Mouse (Mus musculus) brain, embryonic 14.5 days (tissue): Measurements from ENCODE around the gene Amz2.

Experiments used
- CTCF ChIP-seq: fragments of 200-500 bp; IDR thresholded peaks from 2 replicates; pipeline ENCODE4 v1.5.1; 2012; ENCODE audit warnings: inconsistent platforms, mild to moderate bottlenecking, moderate library complexity, borderline replicate concordance; ENCODE audit not compliant: insufficient read depth, insufficient read length; ENCODE audit errors: extremely low read depth
- POLR2A ChIP-seq: fragments of 200-500 bp; IDR thresholded peaks from 2 replicates; pipeline ENCODE4 v1.6.1; 2012; ENCODE audit warnings: mild to moderate bottlenecking, inconsistent platforms, borderline replicate concordance; ENCODE audit not compliant: poor library complexity, insufficient read depth, insufficient read length, severe bottlenecking; ENCODE audit errors: extremely low read depth

DNA sequence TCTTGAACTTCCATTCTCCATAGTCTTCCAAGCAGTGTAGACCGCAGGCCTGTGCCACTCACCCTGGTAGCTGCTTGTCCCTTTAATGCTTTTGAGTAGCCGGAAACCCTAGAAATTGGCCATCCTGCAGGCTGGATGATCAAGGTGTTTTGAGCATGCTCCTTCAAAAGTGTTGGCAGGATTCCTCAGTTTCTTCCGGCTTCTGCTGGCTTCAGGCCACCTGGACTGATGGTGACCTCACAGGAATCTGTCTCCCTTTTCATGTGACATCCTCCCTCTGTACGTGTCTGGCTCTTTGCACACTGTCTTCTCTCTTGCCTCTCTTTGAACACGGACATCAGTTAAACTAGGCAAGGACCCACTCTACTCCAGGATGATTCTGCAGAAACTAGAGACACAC, 74.5 kb downstream of the Amz2 start:
- TF ChIP-seq CTCF (no peak), POLR2A (no peak)
